9 mouse cellular contexts compared by ENCODE assay signal in the genomic region with DNA sequence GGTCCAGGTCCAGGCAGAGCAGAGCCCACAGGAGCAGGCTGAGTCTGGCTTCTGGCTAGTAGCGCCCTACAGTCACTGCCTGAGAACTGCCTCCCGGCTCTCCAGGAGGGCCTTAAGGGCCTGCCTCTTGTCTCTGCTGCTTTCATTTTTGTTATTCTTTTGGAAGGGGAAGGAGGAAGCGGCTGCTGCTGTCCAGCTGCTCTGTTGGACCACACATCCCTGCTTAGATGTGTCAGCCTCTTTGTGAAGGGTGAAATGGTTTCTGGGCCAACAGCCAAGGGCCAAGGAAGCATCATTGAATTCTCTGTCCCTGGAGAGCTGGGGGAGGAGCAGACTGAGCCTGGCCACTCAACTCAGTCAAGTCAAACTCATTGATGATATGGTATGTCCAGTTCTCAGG. TPM values are rescaled to one million over a fixed set of nuclear protein-coding genes. Genes with fewer than 3 reads are reported as not detected.
DNase-seq lines count a peak whose midpoint lies in the region; ATAC-seq and TF ChIP-seq lines count a peak whose summit lies in the region.
"Had no signal": no experiment of that assay in that cellular context is flagged by ENCODE, and none has a peak within 500 bp of the region (broad histone marks: within the 10 kb centered on the region; RNA-seq: fewer than 3 reads in every experiment).

No protein-coding gene starts in this region.

- no peak for TF ChIP-seq CTCF in thymus, adult 2 months (IDR thresholded peaks at IDR 0.05; ENCODE audit: borderline replicate concordance, control insufficient read depth, extremely low read depth, insufficient read depth, low read length, poor library complexity)

- no peak overlapping the region for H3K27ac ChIP-seq in embryonic facial prominence, embryonic 14.5 days (replicated peaks; ENCODE audit: low read depth, low read length)
- H3K27ac ChIP-seq in embryonic facial prominence, embryonic 10.5 days (replicated peaks): no peak overlapping the region
- no peak overlapping the region for H3K27ac ChIP-seq in thymus, adult 2 months (ENCODE audit: control insufficient read depth, insufficient read depth, low read length)
- H3K27ac ChIP-seq: macrophage had no signal

- no peaks in the 10 kb centered on the region for H3K27me3 ChIP-seq in embryonic facial prominence, embryonic 14.5 days (replicated peaks; ENCODE audit: control insufficient read depth, insufficient read depth, low read length)
- H3K27me3 ChIP-seq in embryonic facial prominence, embryonic 10.5 days (replicated peaks; ENCODE audit: low read depth, poor library complexity, severe bottlenecking): peaks cover 13% of the 10 kb centered on the region
- H3K27me3 ChIP-seq in thymus, adult 2 months (ENCODE audit: control insufficient read depth, insufficient read depth, low read length): no peaks in the 10 kb centered on the region

- H3K9me3 ChIP-seq in embryonic facial prominence, embryonic 14.5 days (ENCODE audit: control insufficient read depth, low read length): no peaks in the 10 kb centered on the region
- no peaks in the 10 kb centered on the region for H3K9me3 ChIP-seq in embryonic facial prominence, embryonic 10.5 days

- 30% methylated on average over 3 of the region's 3 CpGs for WGBS in embryonic facial prominence, embryonic 14.5 days
- WGBS in embryonic facial prominence, embryonic 10.5 days: 60% methylated on average over 3 of the region's 3 CpGs
- WGBS in thymus, adult 2 months: 56% methylated on average over 3 of the region's 3 CpGs

- DNase-seq in embryonic facial prominence, embryonic 14.5 days (ENCODE audit: low spot score): peak; percentile 80
- no peak for DNase-seq in embryonic facial prominence, embryonic 10.5 days (ENCODE audit: low spot score)
- DNase-seq in retina, postnatal 1 day: peak; percentile 64
- no peak for DNase-seq in retina, embryonic 14.5 days (ENCODE audit: low spot score)
- peak; percentile 87 to 89 for DNase-seq in heart, adult 9 months (ENCODE audit: low spot score in 2 of 2)
- peak; percentile 90 for DNase-seq in kidney, postnatal 14 days
- DNase-seq in urinary bladder, postnatal 4 days (ENCODE audit: low spot score in 2 of 2): peak; percentile 73 to 81
- no peak for DNase-seq in thymus, adult 2 months

- no peak for TF ChIP-seq POLR2A in thymus, adult 2 months (IDR thresholded peaks at IDR 0.05; ENCODE audit: control insufficient read depth, extremely low read depth, insufficient read depth, low read length, poor library complexity)

- ATAC-seq in embryonic facial prominence, embryonic 14.5 days (ENCODE audit: low read depth): no peak

- H3K4me3 ChIP-seq in embryonic facial prominence, embryonic 14.5 days (ENCODE audit: low read depth, low read length): no peak overlapping the region
- no peak overlapping the region for H3K4me3 ChIP-seq in embryonic facial prominence, embryonic 10.5 days
- no peak overlapping the region for H3K4me3 ChIP-seq in thymus, adult 2 months (ENCODE audit: control insufficient read depth, insufficient read depth, low read length)

- H3K4me2 ChIP-seq in embryonic facial prominence, embryonic 14.5 days (ENCODE audit: low read depth, low read length): no peak overlapping the region

- no peak overlapping the region for H3K9ac ChIP-seq in embryonic facial prominence, embryonic 14.5 days (ENCODE audit: low read depth, low read length)

- H3K36me3 ChIP-seq in embryonic facial prominence, embryonic 14.5 days (ENCODE audit: control insufficient read depth, insufficient read depth, low read length): no peaks in the 10 kb centered on the region
- no peaks in the 10 kb centered on the region for H3K36me3 ChIP-seq in embryonic facial prominence, embryonic 10.5 days (replicated peaks)
- H3K36me3 ChIP-seq in thymus, adult 2 months (ENCODE audit: control insufficient read depth, insufficient read depth, low read length): no peaks in the 10 kb centered on the region

- H3K4me1 ChIP-seq in embryonic facial prominence, embryonic 14.5 days (ENCODE audit: control insufficient read depth, insufficient read depth, low read length): peaks cover 41% of the 10 kb centered on the region
- H3K4me1 ChIP-seq in embryonic facial prominence, embryonic 10.5 days: peaks cover 53% of the 10 kb centered on the region
- H3K4me1 ChIP-seq in thymus, adult 2 months (replicated peaks; ENCODE audit: control insufficient read depth, insufficient read depth, low read length): no peaks in the 10 kb centered on the region

RNA-seq across cellular contexts. Expression of a gene that starts 7.3 kb away (rescaled TPM):
- 42.6 and 56.6 TPM in 2 replicates for polyA plus RNA-seq in embryonic facial prominence, embryonic 14.5 days (2014; fragmentation: Nextera tagmentation; extraction: Ambion mirVana)
- 0.93 and 1.0 TPM in 2 replicates for polyA plus RNA-seq in embryonic facial prominence, embryonic 10.5 days (2016; fragmentation: Nextera tagmentation; extraction: Ambion mirVana)
- polyA plus RNA-seq in thymus, adult 2 months (2012; rRNA removed): 1.7 and 1.8 TPM in 2 replicates

RNA-seq across cellular contexts. Expression of a gene that starts 41.3 kb away (rescaled TPM):
- 44.9 and 47.4 TPM in 2 replicates for polyA plus RNA-seq in embryonic facial prominence, embryonic 14.5 days (2014; fragmentation: Nextera tagmentation; extraction: Ambion mirVana)
- polyA plus RNA-seq in embryonic facial prominence, embryonic 10.5 days (2016; fragmentation: Nextera tagmentation; extraction: Ambion mirVana): 42.1 and 45.0 TPM in 2 replicates
- polyA plus RNA-seq in thymus, adult 2 months (2012; rRNA removed): 1,103 and 1,229 TPM in 2 replicates

Comparison
In these comparisons a context has a peak if more than half of its experiments do, and no peak if none do; other contexts are left out.
1. DNase-seq: peak in embryonic facial prominence, embryonic 14.5 days (single experiment), retina, postnatal 1 day (single experiment), heart, adult 9 months (2 of 2), kidney, postnatal 14 days (single experiment) and urinary bladder, postnatal 4 days (2 of 2); none in embryonic facial prominence, embryonic 10.5 days (single experiment), retina, embryonic 14.5 days (single experiment) and thymus, adult 2 months (single experiment).
2. RNA of a gene that starts 7.3 kb away (polyA plus RNA-seq): 42.6 to 56.6 TPM in embryonic facial prominence, embryonic 14.5 days; 1.7 to 1.8 TPM in thymus, adult 2 months and 0.93 to 1.0 TPM in embryonic facial prominence, embryonic 10.5 days; every median in the first group is over 10 times any median in the second.
3. RNA of a gene that starts 41.3 kb away (polyA plus RNA-seq): 1,103 to 1,229 TPM in thymus, adult 2 months; 44.9 to 47.4 TPM in embryonic facial prominence, embryonic 14.5 days and 42.1 to 45.0 TPM in embryonic facial prominence, embryonic 10.5 days; every median in the first group is over 10 times any median in the second.